Mouse (Mus musculus) heart, postnatal 25 days (tissue): ENCODE measurements around the gene Pcare. TPM values are rescaled to one million over a fixed set of nuclear protein-coding genes. Genes with fewer than 3 reads are reported as not detected.

ENCODE experiments used
- DNase-seq: peaks from one replicate; pipeline ENCODE4 v3.0.0; 2022; ENCODE audit warnings: low spot score
- intact Hi-C: fragments of 180-260 bp; cut with DNase I; formaldehyde crosslinking; loops from one replicate; pipeline ENCODE4 v1.15.1; 2025
- total RNA-seq, 2 experiments: library from RNA; stranded (reverse); gene quantifications; 2 replicates each; pipeline ENCODE4 v1.2.3; 2021

The Pcare gene
- total RNA-seq, 2 experiments from 2014 or later, result 0.36 to 0.44 TPM

DNA sequence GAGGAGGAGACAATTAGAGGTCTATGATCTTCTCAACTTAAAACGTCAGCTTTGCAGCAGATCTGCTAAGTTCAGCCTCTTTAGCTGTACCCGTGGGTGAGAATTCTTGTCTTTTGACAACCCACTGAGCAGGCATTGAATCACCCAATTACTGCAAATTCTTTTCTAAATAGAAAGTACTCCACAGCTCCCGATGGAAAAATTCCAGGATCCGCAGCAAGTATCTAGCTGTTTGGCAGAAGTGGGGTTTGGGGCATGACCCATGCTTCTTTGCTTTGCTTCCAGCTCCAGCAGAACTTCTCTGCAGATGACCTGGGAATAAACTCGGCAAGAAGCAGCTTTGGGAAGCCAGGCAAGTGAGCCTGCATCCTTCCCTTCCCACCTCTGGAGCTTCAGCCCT is 9.8 kb downstream of the Pcare start:
- intact Hi-C loops, result no loop called here

GRCm38 (mm10) chr17:71742156-71742555 is 10.5 kb downstream of the Pcare start:
- intact Hi-C loops, result no loop called here
- DNase-seq, result no peak

More for the DNA sequence above, 9.8 kb downstream of the Pcare start:
- DNase-seq, result no peak

- intact Hi-C loops, result loop anchor here (5.0 kb wide), 1 partner anchor 46 kb away; no protein-coding TSS in a partner anchor
- DNase-seq, result no peak
Measured at GRCm38 (mm10) chr17:71736442-71736841, 16.3 kb downstream of the Pcare start.

DNA sequence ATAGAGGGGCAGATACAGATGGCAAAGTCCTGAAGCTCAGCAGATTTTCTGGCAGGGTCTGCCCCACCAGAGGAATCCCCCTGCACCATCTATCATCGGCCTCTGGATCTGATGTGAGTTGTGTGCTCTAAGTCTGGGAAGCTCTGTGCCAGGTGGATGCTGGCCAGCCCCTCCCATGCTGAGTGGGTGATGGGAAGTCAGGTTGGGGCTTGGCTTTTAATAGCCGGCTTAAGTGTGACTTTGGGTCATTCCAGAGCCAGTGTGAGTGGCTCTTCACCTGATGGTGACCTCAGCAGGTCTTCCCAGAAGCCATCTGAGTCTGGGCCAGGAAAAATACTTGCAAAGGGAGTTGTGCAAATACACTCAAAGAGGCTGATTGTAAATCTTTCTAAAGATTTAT is 22.0 kb downstream of the Pcare start:
- peak; percentile 48 for DNase-seq
- intact Hi-C loops, result loop anchor here (5.0 kb wide), 1 partner anchor 33 kb away; no protein-coding TSS in a partner anchor

- DNase-seq, result no peak
Measured at GRCm38 (mm10) chr17:71721019-71721418, 31.7 kb downstream of the Pcare start.

DNA sequence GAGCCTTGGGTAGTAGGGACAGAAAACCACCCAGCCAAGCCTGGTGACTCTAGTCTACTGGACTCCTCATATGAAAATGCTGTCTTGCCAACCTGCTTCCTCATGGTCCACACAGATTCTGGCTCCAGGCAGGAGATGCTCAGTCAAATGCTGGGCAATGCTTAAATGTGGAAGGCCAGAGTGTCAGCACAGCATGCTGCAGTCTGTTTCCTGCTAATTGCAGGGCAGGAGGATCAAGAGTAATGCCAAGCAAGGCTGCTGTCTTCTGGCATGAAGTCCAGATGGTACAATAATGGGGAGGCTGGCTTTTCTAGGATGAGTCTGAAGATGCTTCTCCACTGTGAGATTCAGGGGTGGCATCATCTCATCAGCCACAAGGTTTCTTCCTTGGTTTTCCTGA is 32.3 kb downstream of the Pcare start:
- DNase-seq, result no peak
- intact Hi-C loops, result loop anchor here (5.0 kb wide), 1 partner anchor 58 kb away; no protein-coding TSS in a partner anchor

More at GRCm38 (mm10) chr17:71721019-71721418, 31.7 kb downstream of the Pcare start:
- intact Hi-C loops, result loop anchor here (5.0 kb wide), 1 partner anchor 59 kb away; no protein-coding TSS in a partner anchor

GRCm38 (mm10) chr17:71717881-71718625 is 34.6 kb downstream of the Pcare start:
- intact Hi-C loops, result no loop called here
- DNase-seq, result no peak

- no peak for DNase-seq
- intact Hi-C loops, result no loop called here
Measured at GRCm38 (mm10) chr17:71715034-71715433, 37.7 kb downstream of the Pcare start.

- intact Hi-C loops, result no loop called here
- no peak for DNase-seq
Measured at GRCm38 (mm10) chr17:71712279-71712678, 40.4 kb downstream of the Pcare start.

DNA sequence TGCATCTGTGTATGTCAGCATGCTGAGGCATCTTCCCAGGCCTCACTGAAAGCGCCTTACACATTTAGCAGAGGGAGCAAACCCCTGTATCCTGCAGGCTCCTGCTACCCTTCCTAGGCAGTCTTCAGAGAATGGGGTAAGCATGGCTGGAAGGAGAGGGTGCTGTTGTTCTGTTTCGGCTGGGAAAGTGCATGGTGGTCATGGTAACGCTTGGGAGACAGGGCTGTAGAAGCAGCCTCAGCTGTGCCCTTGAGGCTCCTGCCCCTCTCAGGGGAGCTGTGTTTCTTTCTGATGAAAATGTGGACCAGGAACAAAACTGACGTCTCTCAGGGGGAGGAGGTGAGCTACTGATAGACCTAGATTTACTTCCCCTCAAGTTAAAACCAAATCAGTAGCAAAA is 45.0 kb downstream of the Pcare start:
- intact Hi-C loops, result no loop called here
- DNase-seq, result no peak

- intact Hi-C loops, result no loop called here
Measured at GRCm38 (mm10) chr17:71705550-71706480, 46.9 kb downstream of the Pcare start.

DNA sequence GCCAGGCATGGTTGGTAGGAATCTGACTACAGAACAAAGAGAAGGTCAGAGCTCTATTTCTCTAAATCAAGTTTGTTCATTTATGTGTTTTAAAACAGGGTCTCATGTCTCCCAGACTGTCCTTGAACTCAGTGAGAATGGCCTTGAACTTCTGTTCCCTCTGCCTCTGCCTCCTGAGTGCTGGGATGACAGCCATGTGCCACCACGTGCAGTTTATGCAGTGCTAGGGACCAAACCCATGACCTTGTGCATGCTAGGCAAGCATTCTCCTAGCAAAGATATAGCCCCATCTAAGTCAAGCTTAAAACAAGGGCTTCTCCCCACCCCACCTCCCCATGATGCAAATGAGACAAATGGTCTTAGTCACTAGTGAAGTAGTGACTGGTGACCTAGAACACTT is 47.6 kb downstream of the Pcare start:
- intact Hi-C loops, result no loop called here
- no peak for DNase-seq

More at GRCm38 (mm10) chr17:71705550-71706480, 46.9 kb downstream of the Pcare start:
- DNase-seq, result no peak

- intact Hi-C loops, result loop anchor here (5.0 kb wide), 1 partner anchor 34 kb away; no protein-coding TSS in a partner anchor
Measured at GRCm38 (mm10) chr17:71698619-71698956, 54.1 kb downstream of the Pcare start.

GRCm38 (mm10) chr17:71697896-71698618 is 54.6 kb downstream of the Pcare start:
- intact Hi-C loops, result loop anchor here (5.0 kb wide), 1 partner anchor 34 kb away; no protein-coding TSS in a partner anchor
- peak; percentile 20 for DNase-seq

More at GRCm38 (mm10) chr17:71698619-71698956, 54.1 kb downstream of the Pcare start:
- no peak for DNase-seq

- intact Hi-C loops, result loop anchor here (5.0 kb wide), 1 partner anchor 36 kb away; no protein-coding TSS in a partner anchor
- peak; percentile 14 for DNase-seq
Measured at GRCm38 (mm10) chr17:71696396-71696795, 56.3 kb downstream of the Pcare start.

DNA sequence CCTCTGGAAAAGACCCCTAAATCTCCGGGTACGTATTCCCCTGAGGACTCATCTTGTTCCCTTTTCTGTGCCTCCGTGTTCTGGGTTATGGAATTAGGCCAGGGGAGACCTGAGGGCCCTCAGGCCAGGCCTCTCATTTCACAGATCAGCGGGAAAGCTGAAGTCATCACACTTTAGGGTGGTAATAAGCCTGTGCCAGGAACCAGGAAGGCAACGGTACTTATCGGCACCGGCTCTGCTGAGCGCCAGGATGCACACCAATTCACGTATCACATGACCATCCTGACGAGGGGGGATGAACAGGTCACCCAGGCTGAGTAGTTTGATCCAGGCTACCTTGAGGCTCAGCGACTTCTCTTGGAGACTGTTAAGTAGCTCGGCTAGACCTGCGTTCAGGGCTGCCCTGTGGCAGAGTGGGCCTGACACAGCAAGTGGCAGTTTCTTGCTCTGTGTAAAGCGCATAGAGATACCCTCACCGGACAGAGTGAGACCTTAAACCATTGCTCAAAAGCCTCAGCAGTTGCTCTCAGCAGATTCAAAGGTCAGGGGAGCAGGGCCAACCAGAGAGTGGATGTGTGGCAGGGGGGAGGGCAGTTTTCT is 56.9 kb downstream of the Pcare start:
- intact Hi-C loops, result loop anchor here (5.0 kb wide), 1 partner anchor 36 kb away; no protein-coding TSS in a partner anchor
- no peak for DNase-seq

GRCm38 (mm10) chr17:71695151-71695550 is 57.5 kb downstream of the Pcare start:
- no peak for DNase-seq
- intact Hi-C loops, result loop anchor here (5.0 kb wide), 1 partner anchor 37 kb away; no protein-coding TSS in a partner anchor

- no peak for DNase-seq
- intact Hi-C loops, result no loop called here
Measured at GRCm38 (mm10) chr17:71693780-71694179, 58.9 kb downstream of the Pcare start.
